Comparison of ENCODE assay signal across 18 mouse cellular contexts in genomic region chr17:76545566-76545965, GRCm38 (mm10).
DNase-seq lines count a peak whose midpoint lies in the region; ATAC-seq and TF ChIP-seq lines count a peak whose summit lies in the region.
"Had no signal": no experiment of that assay in that cellular context is flagged by ENCODE, and none has a peak within 500 bp of the region (broad histone marks: within the 10 kb centered on the region; RNA-seq: fewer than 3 reads in every experiment).

No protein-coding gene starts in this region.

- ATAC-seq in liver, postnatal 0 days, result no peak
- ATAC-seq: activated CD4-positive, CD25-positive, alpha-beta regulatory T cell, adult 4 months; forebrain, postnatal 0 days; hindbrain, embryonic 16.5 days; Patski had no signal

- no peak overlapping the region for H3K27ac ChIP-seq in liver, postnatal 0 days (ENCODE audit: low read depth)
- H3K27ac ChIP-seq: heart, embryonic 13.5 days had no signal

- H3K4me3 ChIP-seq in liver, postnatal 0 days (ENCODE audit: low read depth, low read length), result no peak overlapping the region
- H3K4me3 ChIP-seq: heart, embryonic 13.5 days had no signal

- H3K4me2 ChIP-seq in liver, postnatal 0 days (ENCODE audit: low read depth, low read length), result no peak overlapping the region
- H3K4me2 ChIP-seq: heart, embryonic 13.5 days had no signal

- no peaks in the 10 kb centered on the region for H3K4me1 ChIP-seq in liver, postnatal 0 days (ENCODE audit: insufficient read depth)
- H3K4me1 ChIP-seq: heart, embryonic 13.5 days had no signal

- H3K9ac ChIP-seq in liver, postnatal 0 days (replicated peaks), result no peak overlapping the region
- H3K9ac ChIP-seq: forebrain, postnatal 0 days; heart, embryonic 13.5 days had no signal

- TF ChIP-seq CTCF in liver, postnatal 0 days (IDR thresholded peaks at IDR 0.05; ENCODE audit: low read depth), result no peak

- H3K36me3 ChIP-seq in liver, postnatal 0 days (replicated peaks; ENCODE audit: insufficient read depth, low read length), result no peaks in the 10 kb centered on the region
- H3K36me3 ChIP-seq: heart, embryonic 13.5 days had no signal

- intact Hi-C loops in left cerebral cortex, postnatal 4 days (cut with DNase I), result no loop called here

- peak; percentile 6 to 8 for DNase-seq in cerebellum, postnatal 14 days
- DNase-seq in cerebellum, postnatal 25 days, result no peak
- DNase-seq in left cerebral cortex, adult 18-20 months (ENCODE audit: low spot score in 2 of 2), result peak; percentile 7 to 17
- DNase-seq in left cerebral cortex, postnatal 4 days, result no peak
- DNase-seq in right cerebral cortex, adult 18-20 months, result peak; percentile 14
- no peak for DNase-seq in right cerebral cortex, postnatal 10 days (ENCODE audit: low spot score in 2 of 2)
- peak; percentile 63 for DNase-seq in brain, adult 2 months (ENCODE audit: low read depth, low spot score)
- DNase-seq in liver, postnatal 0 days, result no peak
- DNase-seq: adrenal gland, postnatal 14 days; cerebellum, adult 2 months; forebrain, postnatal 0 days; gastrocnemius, postnatal 36 days; heart, adult 11 months; heart, postnatal 36 days had no signal

- no peak for TF ChIP-seq EP300 in liver, postnatal 0 days (IDR thresholded peaks at IDR 0.05; ENCODE audit: low read depth)

- H3K9me3 ChIP-seq in liver, postnatal 0 days (ENCODE audit: low read length), result no peaks in the 10 kb centered on the region
- H3K9me3 ChIP-seq: heart, embryonic 13.5 days had no signal

- 64% methylated on average over 3 of the region's 3 CpGs for WGBS in liver, postnatal 0 days (ENCODE audit: insufficient replicate concordance)

- no peaks in the 10 kb centered on the region for H3K27me3 ChIP-seq in liver, postnatal 0 days (ENCODE audit: insufficient read depth, low read length)
- H3K27me3 ChIP-seq: heart, embryonic 13.5 days; Patski had no signal

Comparison
In these comparisons a context has a peak if more than half of its experiments do, and no peak if none do; other contexts are left out.
1. DNase-seq: peak in cerebellum, postnatal 14 days (2 of 2), left cerebral cortex, adult 18-20 months (2 of 2), right cerebral cortex, adult 18-20 months (single experiment) and brain, adult 2 months (single experiment); none in cerebellum, postnatal 25 days (0 of 2), left cerebral cortex, postnatal 4 days (single experiment), right cerebral cortex, postnatal 10 days (0 of 2) and liver, postnatal 0 days (single experiment).